Mouse (Mus musculus) C2C12 (cell line): ENCODE data around the gene Kcnc2. TPM values are rescaled to one million over a fixed set of nuclear protein-coding genes. Genes with fewer than 3 reads are reported as not detected.

ENCODE experiments used
- H3K27me3 ChIP-seq: one replicate; pipeline ENCODE4 v1.6.1; 2011; ENCODE audit not compliant: control insufficient read depth, insufficient read depth, insufficient read length
- H3K36me3 ChIP-seq: one replicate; pipeline ENCODE4 v1.6.1; 2011; ENCODE audit not compliant: control insufficient read depth, insufficient read depth
- H3K4me3 ChIP-seq: one replicate; pipeline ENCODE4 v1.5.1; 2011; ENCODE audit warnings: mild to moderate bottlenecking, control low read depth; ENCODE audit not compliant: poor library complexity, insufficient read depth, severe bottlenecking
- H3K79me2 ChIP-seq: one replicate; pipeline ENCODE4 v1.6.1; 2011; ENCODE audit not compliant: control insufficient read depth, insufficient read depth
- H3K79me3 ChIP-seq: one replicate; pipeline ENCODE4 v1.6.1; 2011; ENCODE audit warnings: low read depth, control low read depth
- H3ac ChIP-seq: one replicate; pipeline ENCODE3; 2011; ENCODE audit warnings: low read depth; ENCODE audit not compliant: control insufficient read depth, insufficient read length
- CEBPB ChIP-seq: IDR thresholded peaks from one replicate; pipeline ENCODE4 v1.6.1; 2011; ENCODE audit warnings: low read depth, mild to moderate bottlenecking, control low read depth, moderate library complexity
- CTCF ChIP-seq: IDR thresholded peaks from one replicate; pipeline ENCODE4 v1.5.1; 2011; ENCODE audit not compliant: control insufficient read depth, insufficient read depth, insufficient read length
- FOSL1 ChIP-seq: IDR thresholded peaks from one replicate; pipeline ENCODE4 v1.8.0; 2011; ENCODE audit warnings: mild to moderate bottlenecking, low read length; ENCODE audit not compliant: poor library complexity, insufficient read depth, severe bottlenecking
- MAX ChIP-seq: IDR thresholded peaks from one replicate; pipeline ENCODE4 v1.6.1; 2011; ENCODE audit warnings: mild to moderate bottlenecking, control low read depth
- MYOD1 ChIP-seq: IDR thresholded peaks from one replicate; pipeline ENCODE4 v1.6.1; 2011; ENCODE audit warnings: low read depth; ENCODE audit not compliant: control insufficient read depth, insufficient read length
- MYOG ChIP-seq: IDR thresholded peaks from one replicate; pipeline ENCODE4 v1.6.1; 2011; ENCODE audit not compliant: control insufficient read depth, insufficient read length; ENCODE audit errors: extremely low read depth
- USF1 ChIP-seq: IDR thresholded peaks from one replicate; pipeline ENCODE4 v1.6.1; 2011; ENCODE audit warnings: low read depth, mild to moderate bottlenecking, control low read depth, moderate library complexity
- polyA plus RNA-seq: library from polyadenylated mRNA; unstranded; fragments of >200 nt; fragmentation: generic; extraction: Trizol; gene quantifications from one replicate; pipeline ENCODE4 v1.2.1, GENCODE M21; 2012; ENCODE audit warnings: missing spikeins

Gene Kcnc2
- polyA plus RNA-seq, 1 experiment = 0.16 TPM

- Histone ChIP-seq H3K79me3 (no peaks in the 10 kb centered on the region), H3K36me3 (no peaks in the 10 kb centered on the region), H3K79me2 (no peaks in the 10 kb centered on the region), H3K4me3 (no peak overlapping the region), H3ac (no peak overlapping the region), H3K27me3 (no peaks in the 10 kb centered on the region)
- TF ChIP-seq CTCF = no peak
- no peak for TF ChIP-seq FOSL1
- TF ChIP-seq MYOG = no peak
- TF ChIP-seq CEBPB = no peak
- no peak for TF ChIP-seq MAX
- TF ChIP-seq USF1 = no peak
- no peak for TF ChIP-seq MYOD1
Measured at GRCm38 (mm10) chr10:112474122-112474810, 203.3 kb downstream of the Kcnc2 start.

GRCm38 (mm10) chr10:112481461-112481860, 210.5 kb downstream of the Kcnc2 start:
- no peak overlapping the region for H3ac ChIP-seq
- H3K4me3 ChIP-seq = no peak overlapping the region
- H3K79me2 ChIP-seq = no peaks in the 10 kb centered on the region
- no peaks in the 10 kb centered on the region for H3K36me3 ChIP-seq
- no peaks in the 10 kb centered on the region for H3K79me3 ChIP-seq
- H3K27me3 ChIP-seq = no peaks in the 10 kb centered on the region
- TF ChIP-seq FOSL1 (no peak), MYOG (no peak), MYOD1 (no peak), CTCF (no peak), MAX (no peak), CEBPB (no peak), USF1 (no peak)

- Histone ChIP-seq H3K79me3 (no peaks in the 10 kb centered on the region), H3K4me3 (no peak overlapping the region), H3K79me2 (no peaks in the 10 kb centered on the region), H3ac (no peak overlapping the region), H3K27me3 (no peaks in the 10 kb centered on the region), H3K36me3 (no peaks in the 10 kb centered on the region)
- TF ChIP-seq MYOD1 (peak; percentile 52), MAX (no peak)
Measured at GRCm38 (mm10) chr10:112481921-112482607, 211.1 kb downstream of the Kcnc2 start.

GRCm38 (mm10) chr10:112484387-112485105, 213.6 kb downstream of the Kcnc2 start:
- Histone ChIP-seq H3K79me2 (no peaks in the 10 kb centered on the region), H3K36me3 (no peaks in the 10 kb centered on the region), H3K79me3 (no peaks in the 10 kb centered on the region), H3K4me3 (no peak overlapping the region), H3ac (no peak overlapping the region), H3K27me3 (no peaks in the 10 kb centered on the region)
- TF ChIP-seq FOSL1 (no peak), MYOD1 (no peak)

- Histone ChIP-seq H3K36me3 (no peaks in the 10 kb centered on the region), H3K79me2 (no peaks in the 10 kb centered on the region), H3ac (no peak overlapping the region), H3K4me3 (no peak overlapping the region), H3K27me3 (no peaks in the 10 kb centered on the region), H3K79me3 (no peaks in the 10 kb centered on the region)
- TF ChIP-seq MYOG = no peak
- TF ChIP-seq CEBPB = no peak
- TF ChIP-seq CTCF = no peak
- no peak for TF ChIP-seq FOSL1
Measured at GRCm38 (mm10) chr10:112485819-112486218, 214.9 kb downstream of the Kcnc2 start.

GRCm38 (mm10) chr10:112488751-112489150, 217.8 kb downstream of the Kcnc2 start:
- no peak overlapping the region for H3K4me3 ChIP-seq
- H3K36me3 ChIP-seq = no peaks in the 10 kb centered on the region
- TF ChIP-seq MYOG (no peak), CTCF (no peak), MAX (no peak), USF1 (no peak), FOSL1 (no peak), MYOD1 (no peak), CEBPB (no peak)

More at GRCm38 (mm10) chr10:112488751-112489150, 217.8 kb downstream of the Kcnc2 start:
- H3K27me3 ChIP-seq = no peaks in the 10 kb centered on the region
- H3ac ChIP-seq = no peak overlapping the region
- no peaks in the 10 kb centered on the region for H3K79me3 ChIP-seq
- no peaks in the 10 kb centered on the region for H3K79me2 ChIP-seq

Other genes with a start within 250 kb of the Kcnc2 start
- not detected for gene Glipr1l1, start 210.9 kb upstream of the Kcnc2 start, polyA plus RNA-seq
- not detected for gene Glipr1l2, start 187.8 kb upstream of the Kcnc2 start, polyA plus RNA-seq
- gene Glipr1l3, start 110.8 kb upstream of the Kcnc2 start, polyA plus RNA-seq = not detected
- 0.01 TPM for gene Caps2, start 107.5 kb upstream of the Kcnc2 start, polyA plus RNA-seq